Mouse (Mus musculus): ENCODE results near the gene Commd1.

The Commd1 gene

GRCm38 (mm10) chr11:22981984-22982757 is at the start of gene Commd1, which contains the start of gene Gm28048:
TSS of gene Commd1 (minus strand) at chr11:22982382.
TSS of gene Gm28048 (minus strand) at chr11:22982090.
- peak; percentile 97 to 98 for DNase-seq (ENCODE audit: low spot score in 2 of 2)

DNA sequence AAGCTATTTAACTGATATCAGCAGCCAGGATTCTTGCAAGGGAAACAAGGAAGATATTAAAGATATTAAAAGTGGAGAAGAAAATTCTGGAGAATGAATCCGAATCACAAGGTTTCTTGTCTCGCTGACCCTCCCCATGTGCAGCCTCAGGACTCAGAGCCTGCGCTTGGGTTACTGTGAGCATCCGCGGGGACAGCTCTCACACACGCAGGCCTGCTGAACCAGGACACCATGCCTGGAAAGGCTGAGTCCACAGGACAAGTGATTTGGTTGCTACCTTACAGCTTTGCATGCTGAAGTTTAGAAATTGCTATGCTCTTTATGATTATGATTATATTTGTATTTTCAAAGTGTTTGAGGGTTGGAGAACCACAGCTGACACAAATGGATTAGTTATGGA is 47.2 kb upstream of the Commd1 start:
- no peak for DNase-seq (ENCODE audit: low spot score in 2 of 2)

DNA sequence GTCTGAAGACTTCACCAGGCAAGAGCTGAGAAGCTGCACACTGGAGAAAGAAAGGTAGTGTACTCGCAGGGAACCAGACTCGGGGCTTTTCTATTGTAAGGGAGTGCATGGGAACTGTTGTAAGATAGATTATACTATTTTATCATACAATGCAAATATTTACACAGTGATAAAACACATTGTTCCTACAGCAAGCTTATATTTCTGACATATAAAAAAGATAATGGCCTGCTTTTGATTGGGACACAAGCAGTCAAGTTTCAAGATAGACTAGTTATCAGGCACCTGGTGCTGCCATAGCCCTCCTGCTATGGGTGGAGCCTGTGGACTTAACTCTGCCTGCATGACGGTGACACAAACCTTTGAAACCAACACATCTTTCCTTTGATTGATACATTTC is 46.8 kb upstream of the Commd1 start:
- DNase-seq (ENCODE audit: low spot score in 2 of 2), result no peak

DNA sequence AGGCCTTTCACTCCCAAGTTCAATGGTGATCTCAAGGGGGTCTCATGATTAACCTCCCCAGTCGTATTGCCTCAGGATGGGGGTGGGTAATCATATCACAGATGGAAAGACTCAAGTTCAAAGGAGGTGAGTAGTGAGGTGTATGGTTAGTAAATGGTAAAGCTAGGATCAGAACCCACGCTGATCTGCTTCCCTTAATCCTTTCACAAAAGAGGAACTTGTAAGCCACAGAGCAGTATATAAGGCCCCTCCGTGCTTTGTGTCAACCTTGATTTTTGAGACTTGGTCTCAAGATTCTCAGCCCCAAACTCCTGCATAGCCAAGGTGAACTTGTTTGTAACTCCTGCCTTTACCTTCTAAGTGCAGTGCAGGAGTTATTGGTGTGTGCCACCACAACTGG is 42.0 kb upstream of the Commd1 start:
- no peak for DNase-seq (ENCODE audit: low spot score in 2 of 2)

- no peak for DNase-seq (ENCODE audit: low spot score in 2 of 2)
Observed at GRCm38 (mm10) chr11:23023155-23023554, 41.0 kb upstream of the Commd1 start.

- no peak for DNase-seq (ENCODE audit: low spot score in 2 of 2)
Observed at GRCm38 (mm10) chr11:23020841-23021240, 38.7 kb upstream of the Commd1 start.

GRCm38 (mm10) chr11:23020116-23020770 is 38.1 kb upstream of the Commd1 start:
- no peak for DNase-seq (ENCODE audit: low spot score in 2 of 2)

GRCm38 (mm10) chr11:23017943-23018342 is 35.8 kb upstream of the Commd1 start:
- DNase-seq (ENCODE audit: low spot score in 2 of 2), result no peak

- DNase-seq (ENCODE audit: low spot score in 2 of 2), result no peak
Observed at GRCm38 (mm10) chr11:23014996-23015395, 32.8 kb upstream of the Commd1 start.

DNA sequence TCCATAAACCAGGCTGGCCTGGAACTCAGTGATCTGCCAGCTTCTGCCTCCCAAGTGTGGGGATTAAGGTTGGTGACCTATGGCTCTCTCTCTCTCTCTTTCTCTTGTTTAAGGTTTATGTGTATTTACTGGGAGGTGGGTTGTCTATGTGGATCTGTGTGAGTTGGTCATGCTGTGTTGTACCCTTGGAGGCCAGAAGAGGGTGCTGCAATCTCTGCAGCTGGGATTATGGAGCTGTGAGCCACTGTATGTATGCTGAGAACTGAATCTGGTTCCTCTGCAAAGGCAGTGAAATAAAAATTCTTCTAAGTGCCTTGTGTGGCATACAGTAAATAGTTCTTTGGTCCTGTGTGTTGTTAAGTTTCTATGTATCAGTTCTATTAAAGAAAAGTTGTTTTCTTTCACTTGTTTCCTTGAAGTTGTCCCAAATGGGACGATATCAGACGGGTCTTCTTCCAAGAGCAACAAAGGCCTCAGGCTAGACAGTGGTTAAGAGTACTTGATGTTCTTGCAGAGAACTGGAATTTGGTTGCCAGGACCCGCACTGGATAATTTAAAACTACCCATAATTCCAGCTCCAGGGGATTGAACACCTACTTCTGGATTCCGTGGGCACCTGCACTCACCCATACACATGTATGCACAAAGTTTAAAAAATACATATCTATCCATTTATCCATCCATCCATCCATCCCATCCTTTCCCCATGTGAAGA is 31.6 kb upstream of the Commd1 start:
- no peak for DNase-seq (ENCODE audit: low spot score in 2 of 2)

- DNase-seq (ENCODE audit: low spot score in 2 of 2), result no peak
Observed at GRCm38 (mm10) chr11:23013096-23013495, 30.9 kb upstream of the Commd1 start.

DNA sequence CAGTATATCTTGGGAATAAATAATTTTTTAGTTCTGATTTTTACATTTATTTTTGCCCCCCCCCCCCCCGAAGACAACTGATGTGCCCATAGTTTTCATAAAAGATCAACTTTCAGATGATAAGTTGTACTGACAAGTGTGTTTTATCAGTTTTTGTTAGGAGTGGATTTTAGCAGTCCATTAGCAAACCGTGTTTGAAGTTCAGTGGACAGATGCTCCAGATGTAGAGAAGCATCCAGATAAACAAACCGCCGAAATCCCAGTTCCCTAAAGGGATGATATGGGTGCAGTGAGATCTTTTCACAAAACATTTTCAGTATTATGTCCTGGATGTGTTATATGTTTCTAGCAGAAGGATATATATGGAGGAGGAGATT is 26.6 kb upstream of the Commd1 start:
- DNase-seq (ENCODE audit: low spot score in 2 of 2), result no peak

DNA sequence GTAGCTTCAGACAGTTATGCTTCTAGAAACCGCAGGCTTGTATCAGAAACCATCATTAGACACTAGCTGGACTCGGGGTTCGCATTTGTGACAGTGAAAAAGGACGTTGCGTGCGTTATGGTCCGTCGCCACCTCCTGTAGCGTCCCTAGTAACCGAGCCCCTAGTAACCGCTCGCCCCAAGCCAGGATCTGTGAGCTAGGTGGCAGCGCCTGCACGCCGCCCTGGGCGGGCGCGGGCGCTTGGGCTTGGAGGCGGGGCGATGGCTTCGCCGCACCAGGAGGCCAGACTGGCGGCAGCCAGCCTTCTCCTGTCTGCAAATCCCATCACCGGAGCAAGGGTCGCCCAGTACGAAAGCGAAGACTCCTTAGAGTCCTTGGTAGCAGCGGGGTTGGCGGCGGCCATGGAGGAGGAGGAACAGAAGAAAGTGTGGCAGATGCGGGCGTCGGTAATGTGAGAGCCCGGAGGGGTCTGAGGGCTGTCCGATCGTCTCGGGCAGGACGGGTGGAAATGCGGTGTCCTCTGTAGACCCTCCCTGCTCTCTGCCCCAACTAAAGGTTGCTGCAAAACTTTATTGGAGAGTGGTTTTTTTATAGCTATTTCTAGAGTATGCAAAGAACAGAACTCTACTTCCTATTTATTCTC is 26.1 kb upstream of the Commd1 start:
- DNase-seq (ENCODE audit: low spot score in 2 of 2), result peak; percentile 89

GRCm38 (mm10) chr11:23007481-23008180 is 25.4 kb upstream of the Commd1 start, which contains the start of gene Fam161a:
TSS of gene Fam161a (plus strand) at chr11:23007531.
- peak; percentile 85 to 94 for DNase-seq (ENCODE audit: low spot score in 2 of 2)

- DNase-seq (ENCODE audit: low spot score in 2 of 2), result no peak
Observed at GRCm38 (mm10) chr11:23007166-23007480, 24.9 kb upstream of the Commd1 start.

DNA sequence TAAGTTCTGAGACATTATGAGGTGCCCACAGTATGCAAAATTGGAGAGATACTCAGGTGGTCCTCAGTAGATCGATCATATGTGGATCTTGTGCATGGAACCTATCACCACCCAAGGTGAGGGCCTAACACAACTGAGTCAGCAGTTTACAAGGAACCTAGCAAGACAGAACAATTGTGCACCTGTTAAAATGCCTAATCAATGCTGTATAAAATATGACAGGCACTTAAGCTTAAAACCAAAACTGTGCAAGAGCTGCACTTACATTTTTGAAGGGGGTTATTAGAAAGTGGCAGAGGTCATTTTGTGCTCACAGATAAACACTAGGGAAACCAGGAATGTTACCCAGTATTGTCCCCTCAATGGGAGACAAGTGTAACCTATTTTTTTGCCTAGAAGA is 23.1 kb upstream of the Commd1 start:
- no peak for DNase-seq (ENCODE audit: low spot score in 2 of 2)

DNA sequence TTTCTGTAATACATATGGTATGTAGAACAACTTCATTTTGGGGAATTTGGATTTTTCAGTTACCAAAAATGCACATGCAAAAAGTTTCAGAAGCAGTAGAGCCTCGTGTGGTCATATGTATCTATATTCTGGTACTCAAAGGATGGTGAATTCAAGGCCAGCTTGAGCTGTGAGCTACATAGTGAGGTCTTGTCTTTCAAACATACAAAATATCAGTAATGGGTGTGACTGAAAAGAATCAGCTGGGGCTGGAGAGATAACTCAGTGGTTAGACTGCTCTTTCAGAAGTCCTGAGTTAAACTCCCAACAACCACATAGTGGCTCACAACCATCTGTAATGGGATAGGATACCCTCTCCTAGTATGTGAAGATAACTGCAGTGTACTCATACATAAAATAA is 16.1 kb upstream of the Commd1 start:
- no peak for DNase-seq (ENCODE audit: low spot score in 2 of 2)

DNA sequence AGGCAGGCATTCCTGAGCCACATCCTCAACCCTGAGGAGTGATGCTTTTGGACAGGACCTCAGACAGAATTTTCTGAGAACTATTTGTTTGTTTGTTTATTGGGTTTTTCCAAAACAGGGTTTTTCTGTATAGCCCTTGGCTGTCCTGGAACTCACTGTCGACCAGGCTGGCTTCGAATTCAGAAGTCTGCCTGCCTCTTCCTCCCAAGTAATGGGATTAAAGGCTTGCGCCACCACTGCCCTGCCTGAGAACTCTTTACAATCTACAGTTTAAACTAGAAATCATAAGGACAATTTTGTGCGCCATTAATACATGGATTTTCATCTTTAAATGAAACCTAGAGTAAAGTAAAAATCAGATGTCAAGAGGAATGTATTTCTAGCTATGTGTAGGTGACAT is 13.3 kb upstream of the Commd1 start:
- no peak for DNase-seq (ENCODE audit: low spot score in 2 of 2)

GRCm38 (mm10) chr11:22994271-22994670 is 12.1 kb upstream of the Commd1 start:
- DNase-seq (ENCODE audit: low spot score in 2 of 2), result no peak

GRCm38 (mm10) chr11:22991218-22991835 is 9.1 kb upstream of the Commd1 start:
- no peak for DNase-seq (ENCODE audit: low spot score in 2 of 2)

Measured in right cerebral cortex, postnatal 10 days (tissue).